Mouse (Mus musculus) T-helper 1 cell (primary cell): ENCODE measurements at regions not wholly inside any gene's neighbourhood (a gene's known extent, or its start where the extent isn't known, plus 50 kb on each side); places are given as distances from the start of the nearest gene placed in this dataset.
"Not testable (repeated sequence)": the region's sequence is repeated elsewhere in the genome, so short reads cannot be mapped to it uniquely, and the experiment has no call there.

Experiments used
- in situ Hi-C: fragments of 300-600 bp; cut with MboI, MseI; formaldehyde crosslinking; loops from one replicate; pipeline ENCODE4 v1.15.1; 2025; ENCODE audit warnings: high pct_unique_total_duplicates

GRCm38 (mm10) chr7:64101679-64102078 lies 52.0 kb upstream of the Trpm1 start:
- in situ Hi-C loops = no loop called here

GRCm38 (mm10) chr7:64099606-64100005 lies 54.0 kb upstream of the Trpm1 start:
- in situ Hi-C loops = no loop called here

- in situ Hi-C loops = no loop called here
These were observed 63.6 kb upstream of the Trpm1 start for GRCm38 (mm10) chr7:64090067-64090466.

GRCm38 (mm10) chr7:64089034-64089433 lies 64.6 kb upstream of the Trpm1 start:
- in situ Hi-C loops = no loop called here

- in situ Hi-C loops = not testable (repeated sequence)
These were observed 69.7 kb upstream of the Trpm1 start for GRCm38 (mm10) chr7:64083978-64084377.

- in situ Hi-C loops = no loop called here
These were observed 71.0 kb upstream of the Trpm1 start for GRCm38 (mm10) chr7:64082651-64083050.

GRCm38 (mm10) chr7:64082201-64082600 lies 71.4 kb upstream of the Trpm1 start:
- in situ Hi-C loops = no loop called here

- in situ Hi-C loops = no loop called here
These were observed 72.0 kb upstream of the Trpm1 start for GRCm38 (mm10) chr7:64081618-64082017.

GRCm38 (mm10) chr7:64081019-64081418 lies 72.6 kb upstream of the Trpm1 start:
- in situ Hi-C loops = no loop called here

GRCm38 (mm10) chr7:64079301-64079700 lies 74.3 kb upstream of the Trpm1 start:
- in situ Hi-C loops = loop anchor here (10.0 kb wide), 1 partner anchor 794 kb away; no protein-coding TSS in a partner anchor

GRCm38 (mm10) chr7:64078646-64079045 lies 75.0 kb upstream of the Trpm1 start:
- in situ Hi-C loops = loop anchor here (10.0 kb wide), 1 partner anchor 794 kb away; no protein-coding TSS in a partner anchor

GRCm38 (mm10) chr7:64077526-64077925 lies 76.1 kb upstream of the Trpm1 start:
- in situ Hi-C loops = loop anchor here (10.0 kb wide), 1 partner anchor 793 kb away; no protein-coding TSS in a partner anchor

GRCm38 (mm10) chr7:64076764-64077360 lies 76.8 kb upstream of the Trpm1 start:
- in situ Hi-C loops = loop anchor here (10.0 kb wide), 1 partner anchor 792 kb away; no protein-coding TSS in a partner anchor

GRCm38 (mm10) chr7:64075696-64076313 lies 77.8 kb upstream of the Trpm1 start:
- in situ Hi-C loops = loop anchor here (10.0 kb wide), 1 partner anchor 791 kb away; no protein-coding TSS in a partner anchor

- in situ Hi-C loops = loop anchor here (10.0 to 25.0 kb wide), 2 partner anchors 663 to 790 kb away; no protein-coding TSS in a partner anchor
These were observed 78.9 kb upstream of the Trpm1 start for GRCm38 (mm10) chr7:64074661-64075234.

- in situ Hi-C loops = loop anchor here (10.0 to 25.0 kb wide), 2 partner anchors 663 to 789 kb away; no protein-coding TSS in a partner anchor
These were observed 79.4 kb upstream of the Trpm1 start for GRCm38 (mm10) chr7:64074186-64074585.

- in situ Hi-C loops = loop anchor here (10.0 to 25.0 kb wide), 2 partner anchors 664 to 789 kb away; no protein-coding TSS in a partner anchor
These were observed 79.9 kb upstream of the Trpm1 start for GRCm38 (mm10) chr7:64073781-64074180.

GRCm38 (mm10) chr7:64070930-64071329 lies 82.7 kb upstream of the Trpm1 start:
- in situ Hi-C loops = loop anchor here (10.0 to 25.0 kb wide), 2 partner anchors 666 to 786 kb away; no protein-coding TSS in a partner anchor

- in situ Hi-C loops = loop anchor here (25.0 kb wide), 1 partner anchor 672 kb away; no protein-coding TSS in a partner anchor
These were observed 87.9 kb upstream of the Trpm1 start for GRCm38 (mm10) chr7:64065529-64066247.

- in situ Hi-C loops = loop anchor here (25.0 kb wide), 1 partner anchor 673 kb away; no protein-coding TSS in a partner anchor
These were observed 89.0 kb upstream of the Trpm1 start for GRCm38 (mm10) chr7:64064460-64065241.

GRCm38 (mm10) chr7:64061170-64061569 lies 92.5 kb upstream of the Trpm1 start:
- in situ Hi-C loops = loop anchor here (25.0 kb wide), 1 partner anchor 676 kb away; no protein-coding TSS in a partner anchor
